Mouse (Mus musculus): ENCODE results near the gene Rnf216.

DNA sequence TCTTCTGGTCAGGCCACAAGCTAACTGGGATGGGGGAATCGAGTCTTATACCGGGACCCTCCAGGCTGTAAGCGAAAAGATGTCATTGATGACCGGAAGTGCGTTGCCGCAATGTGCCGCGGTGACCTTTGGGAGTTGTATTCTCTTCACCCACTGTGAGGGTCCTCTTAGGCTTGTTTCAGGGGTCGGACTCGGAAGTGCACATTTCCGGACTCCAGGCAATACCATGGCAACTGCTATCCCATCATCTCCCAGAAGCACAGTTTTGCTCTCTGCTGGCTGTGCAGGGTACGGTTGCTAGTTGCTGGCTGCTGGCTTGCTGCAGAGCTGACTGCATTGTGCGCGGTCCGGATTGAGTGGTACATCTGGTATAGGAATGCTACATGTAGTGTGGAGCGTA, 16.3 kb upstream of the Rnf216 start:
- TF ChIP-seq CTCF (IDR thresholded peaks at IDR 0.05; ENCODE audit: insufficient read depth, low read depth, low read length), result no peak
- no peak for TF ChIP-seq POLR2A (IDR thresholded peaks at IDR 0.05; ENCODE audit: insufficient read depth, low read depth, low read length)

Data from olfactory bulb, adult 2 months (tissue).